Mouse (Mus musculus) lung, embryonic 14.5 days (tissue): ENCODE measurements at regions not wholly inside any gene's neighbourhood (a gene's known extent, or its start where the extent isn't known, plus 50 kb on each side); places are given as distances from the start of the nearest gene placed in this dataset.
A peak's percentile ranks its signal among the peaks of the same experiment; 100 is the strongest.
"Not testable (repeated sequence)": the region's sequence is repeated elsewhere in the genome, so short reads cannot be mapped to it uniquely, and the experiment has no call there.

ENCODE experiments used
- ATAC-seq: fragments of 200-750 bp; cut with Nextera tagmentation; 2 replicates; pipeline ENCODE4 v1.8.0; 2017; ENCODE audit warnings: mild to moderate bottlenecking, moderate TSS enrichment, moderate library complexity; ENCODE audit not compliant: insufficient read depth
- DNase-seq: peaks from one replicate; pipeline ENCODE4 v3.0.0-alpha.2; 2015
- H3K27ac ChIP-seq: fragments of 300-500 bp; sonication (generic); 2 replicates; pipeline ENCODE4 v1.5.1; 2014; ENCODE audit warnings: low read depth, mild to moderate bottlenecking, moderate library complexity
- H3K27me3 ChIP-seq: fragments of 300-500 bp; sonication (generic); 2 replicates; pipeline ENCODE4 v1.6.1; 2014; ENCODE audit warnings: low read length, control low read depth; ENCODE audit not compliant: insufficient read depth
- H3K36me3 ChIP-seq: fragments of 300-500 bp; sonication (generic); 2 replicates; pipeline ENCODE4 v1.6.1; 2014; ENCODE audit warnings: control low read depth; ENCODE audit not compliant: insufficient read depth
- H3K4me1 ChIP-seq: fragments of 300-500 bp; sonication (generic); 2 replicates; pipeline ENCODE4 v1.6.1; 2014; ENCODE audit warnings: antibody characterized with exemption, control low read depth; ENCODE audit not compliant: insufficient read depth
- H3K4me2 ChIP-seq: fragments of 300-500 bp; sonication (generic); 2 replicates; pipeline ENCODE4 v1.6.1; 2014; ENCODE audit warnings: mild to moderate bottlenecking
- H3K4me3 ChIP-seq: fragments of 300-500 bp; sonication (generic); 2 replicates; pipeline ENCODE4 v1.5.1; 2014; ENCODE audit warnings: low read depth, low read length
- H3K9ac ChIP-seq: fragments of 300-500 bp; sonication (generic); 2 replicates; pipeline ENCODE4 v1.6.1; 2014
- H3K9me3 ChIP-seq: fragments of 300-500 bp; sonication (generic); 2 replicates; pipeline ENCODE4 v1.6.1; 2016; ENCODE audit warnings: low read depth, low read length, control low read depth
- CTCF ChIP-seq: IDR thresholded peaks from 2 replicates; pipeline ENCODE4 v1.5.1; 2016; ENCODE audit warnings: antibody characterized with exemption, low read depth
- whole genome bisulfite sequencing: fragments of 180-500 bp; shearing (Covaris S2); extraction: QIAGEN DNeasy Blood & Tissue Kit; methylation state at CpG from one replicate; pipeline ENCODE4 v1.1.7; 2014; 5-methylcytosine and 5-hydroxymethylcytosine counted together

DNA sequence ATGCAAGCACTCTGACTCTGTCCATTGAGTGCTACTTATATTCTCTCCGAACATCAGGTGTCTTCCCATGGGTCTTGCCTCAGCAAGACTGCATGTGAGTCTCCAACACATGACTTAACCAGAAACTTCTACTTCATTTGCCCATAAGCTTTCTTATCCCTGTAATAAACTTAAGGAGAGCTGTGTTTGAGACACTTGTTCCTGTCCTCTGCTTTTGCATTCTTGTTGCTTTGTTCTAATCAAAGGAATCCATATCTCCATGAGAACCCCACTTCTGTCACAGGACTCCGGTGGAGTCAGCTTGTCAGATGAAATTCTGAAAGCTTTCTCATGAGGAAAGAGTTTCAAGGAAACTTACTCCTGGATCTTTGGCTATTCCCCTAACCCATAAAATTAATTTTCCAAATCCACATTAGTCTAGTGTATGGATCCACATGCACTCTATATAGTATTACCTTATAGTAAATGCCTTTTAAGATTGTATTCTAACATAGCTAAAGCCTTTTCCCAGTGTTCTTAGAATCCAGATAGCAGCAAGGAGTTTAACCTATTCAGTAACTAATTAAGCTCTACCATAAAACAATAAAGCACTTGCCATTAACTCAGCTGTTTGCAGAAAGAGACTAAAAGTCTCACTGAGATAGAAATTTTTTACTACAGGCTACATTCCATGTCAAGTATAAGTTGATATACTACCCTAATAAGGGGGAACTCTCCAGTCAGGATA, 397.4 kb downstream of the Grxcr1 start:
- DNase-seq, H3K36me3 ChIP-seq, H3K27me3 ChIP-seq, H3K4me3 ChIP-seq, H3K4me1 ChIP-seq, H3K27ac ChIP-seq, H3K4me2 ChIP-seq, H3K9me3 ChIP-seq, ATAC-seq, H3K9ac ChIP-seq: not testable (repeated sequence)
- WGBS = 73% methylated on average over 2 of the region's 2 CpGs

DNA sequence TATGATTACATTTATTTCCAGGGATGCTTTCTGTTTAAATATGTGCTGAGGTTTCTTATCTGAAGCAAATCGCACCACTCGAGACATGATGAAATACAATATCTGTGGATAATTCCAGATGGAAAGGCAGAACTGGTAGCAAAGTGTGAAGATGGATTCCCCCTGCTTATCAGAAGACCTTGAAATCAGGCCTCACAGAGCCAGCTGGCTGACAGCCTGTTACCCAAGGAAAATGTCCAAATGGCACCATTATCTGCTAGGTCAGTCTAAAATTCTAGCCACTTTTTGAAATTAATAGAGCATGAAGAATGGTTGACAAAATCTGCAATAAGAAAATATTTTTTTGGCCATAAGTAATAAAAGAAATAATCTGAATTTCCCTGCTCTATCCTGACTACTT, 438.5 kb downstream of the Grxcr1 start:
- 36% methylated on average over 2 of the region's 2 CpGs for WGBS

DNA sequence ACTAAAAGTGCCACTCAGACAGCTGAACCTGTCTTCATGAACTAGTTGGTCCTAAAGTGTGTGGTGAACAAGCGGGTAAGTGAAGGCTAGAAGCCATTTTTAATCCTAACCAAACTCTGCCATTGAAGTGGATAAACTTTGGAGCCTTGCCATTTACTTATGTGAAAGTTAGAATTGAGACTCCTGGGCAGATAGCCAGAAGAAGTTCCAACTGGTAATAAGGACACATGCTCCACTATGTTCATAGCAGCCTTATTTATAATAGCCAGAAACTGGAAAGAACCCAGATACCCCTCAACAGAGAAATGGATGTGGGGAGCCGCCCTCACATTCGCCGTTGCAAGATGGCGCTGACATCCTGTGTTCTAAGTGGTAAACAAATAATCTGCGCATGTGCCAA, 439.7 kb downstream of the Grxcr1 start:
- peak; percentile 70; the same call in 1 of the 2 replicates for ATAC-seq

More for the DNA sequence above, 438.5 kb downstream of the Grxcr1 start:
- no peak for TF ChIP-seq CTCF
- no peak overlapping the region for H3K9ac ChIP-seq
- no peaks in the 10 kb centered on the region for H3K9me3 ChIP-seq
- H3K4me1 ChIP-seq = no peaks in the 10 kb centered on the region
- H3K4me3 ChIP-seq = no peak overlapping the region
- H3K36me3 ChIP-seq = no peaks in the 10 kb centered on the region
- no peak overlapping the region for H3K4me2 ChIP-seq
- H3K27ac ChIP-seq = no peak overlapping the region
- DNase-seq (peak; percentile 18), ATAC-seq (no peak)
- no peaks in the 10 kb centered on the region for H3K27me3 ChIP-seq

More for the DNA sequence above, 439.7 kb downstream of the Grxcr1 start:
- H3K9me3 ChIP-seq, H3K36me3 ChIP-seq, H3K27ac ChIP-seq, H3K9ac ChIP-seq, H3K4me2 ChIP-seq, H3K27me3 ChIP-seq, H3K4me3 ChIP-seq, H3K4me1 ChIP-seq: not testable (repeated sequence)
- WGBS = 69% methylated on average over 5 of the region's 6 CpGs
- peak; percentile 87 for DNase-seq
